In the genomic region with DNA sequence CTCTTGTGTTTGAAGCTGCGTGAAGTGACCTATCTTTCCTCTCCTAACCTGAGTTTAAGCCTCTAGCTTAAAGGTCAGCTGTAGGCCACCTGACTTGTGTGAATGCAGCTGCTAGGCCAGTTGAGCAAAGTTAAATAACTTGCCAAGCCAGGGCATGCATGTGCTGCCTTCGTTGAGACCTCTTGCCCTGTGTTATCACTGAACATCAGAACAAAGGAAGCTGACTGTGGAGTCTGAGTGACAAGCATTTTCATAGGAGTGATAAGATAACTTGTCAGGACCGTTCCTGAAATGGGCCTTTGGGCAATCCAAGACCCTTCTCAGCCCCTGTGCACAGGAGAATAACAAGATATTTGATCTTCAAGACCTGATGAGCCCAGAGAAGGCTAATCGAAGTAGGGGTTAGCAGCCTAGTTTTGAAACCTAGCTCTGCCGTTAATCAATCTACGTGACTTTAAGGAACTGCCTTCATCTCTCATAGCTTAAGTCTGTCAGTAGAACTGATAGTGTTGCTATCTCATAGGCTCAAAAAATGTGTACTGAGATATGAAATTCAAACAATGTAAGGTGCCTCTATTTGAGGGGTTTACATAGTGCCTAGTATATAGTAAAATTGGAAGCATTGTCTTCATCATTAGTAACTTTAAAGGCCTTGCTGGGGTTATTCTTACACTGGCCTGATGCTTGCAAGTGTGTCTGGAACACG, we compare ENCODE assay signal across 12 mouse cellular contexts.
DNase-seq lines count a peak whose midpoint lies in the region; ATAC-seq lines count a peak whose summit lies in the region.
"Had no signal": no experiment of that assay in that cellular context is flagged by ENCODE, and none has a peak within 500 bp of the region (broad histone marks: within the 10 kb centered on the region; RNA-seq: fewer than 3 reads in every experiment).

No protein-coding gene starts in this region.

- DNase-seq in heart, embryonic 10.5 days (ENCODE audit: low spot score), result no peak
- no peak for DNase-seq in heart, postnatal 4 days
- DNase-seq in limb, embryonic 10.5 days (ENCODE audit: low spot score), result no peak
- no peak for DNase-seq in right cerebral cortex, adult 18-20 months
- no peak for DNase-seq in testis, postnatal 14 days (ENCODE audit: low spot score)

- H3K27ac ChIP-seq in heart, embryonic 10.5 days, result peak overlapping the region; percentile 82
- H3K27ac ChIP-seq in limb, embryonic 12.5 days, result 0 out of 2 replicates have a peak overlapping the region, but pooled peaks have one; percentile 31
- no peak overlapping the region for H3K27ac ChIP-seq in limb, embryonic 10.5 days
- H3K27ac ChIP-seq: hindbrain, embryonic 13.5 days; layer of hippocampus, adult 2 months; midbrain, embryonic 12.5 days had no signal

- no peak overlapping the region for H3K4me3 ChIP-seq in heart, embryonic 10.5 days
- no peak overlapping the region for H3K4me3 ChIP-seq in limb, embryonic 12.5 days (replicated peaks)
- H3K4me3 ChIP-seq in limb, embryonic 10.5 days, result no peak overlapping the region
- H3K4me3 ChIP-seq: hindbrain, embryonic 13.5 days; layer of hippocampus, adult 2 months; midbrain, embryonic 12.5 days had no signal

- peaks cover 57% of the 10 kb centered on the region for H3K4me1 ChIP-seq in heart, embryonic 10.5 days
- H3K4me1 ChIP-seq in limb, embryonic 12.5 days (replicated peaks), result peaks cover 21% of the 10 kb centered on the region; the same call in 1 of the 2 replicates
- H3K4me1 ChIP-seq in limb, embryonic 10.5 days, result peaks cover 32% of the 10 kb centered on the region

- no peak overlapping the region for H3K9ac ChIP-seq in limb, embryonic 12.5 days (replicated peaks)
- H3K9ac ChIP-seq: hindbrain, embryonic 13.5 days; midbrain, embryonic 12.5 days had no signal

- WGBS in heart, embryonic 10.5 days, result 21% methylated on average over 7 of the region's 7 CpGs
- WGBS in limb, embryonic 12.5 days, result 59% methylated on average over 7 of the region's 7 CpGs
- WGBS in limb, embryonic 10.5 days, result 51% methylated on average over 7 of the region's 7 CpGs

- H3K36me3 ChIP-seq in heart, embryonic 10.5 days, result no peaks in the 10 kb centered on the region
- H3K36me3 ChIP-seq in limb, embryonic 12.5 days, result no peaks in the 10 kb centered on the region
- H3K36me3 ChIP-seq in limb, embryonic 10.5 days, result no peaks in the 10 kb centered on the region
- H3K36me3 ChIP-seq: hindbrain, embryonic 13.5 days; midbrain, embryonic 12.5 days had no signal

- ATAC-seq in limb, embryonic 12.5 days (ENCODE audit: insufficient number of reproducible peaks, insufficient read depth, low FRiP score, low TSS enrichment, low read depth), result no peak
- peak; percentile 16 for ATAC-seq in activated CD4-positive, CD25-positive, alpha-beta regulatory T cell, adult 4 months
- ATAC-seq in megakaryocyte progenitor cell, adult 5-6 weeks (replicated peaks; ENCODE audit: poor library complexity), result peak; percentile 58
- ATAC-seq: forebrain, embryonic 16.5 days had no signal

- H3K9me3 ChIP-seq in heart, embryonic 10.5 days, result no peaks in the 10 kb centered on the region
- H3K9me3 ChIP-seq in limb, embryonic 12.5 days, result no peaks in the 10 kb centered on the region
- H3K9me3 ChIP-seq in limb, embryonic 10.5 days (replicated peaks), result no peaks in the 10 kb centered on the region
- H3K9me3 ChIP-seq: hindbrain, embryonic 13.5 days; midbrain, embryonic 12.5 days had no signal

- no peak overlapping the region for H3K4me2 ChIP-seq in limb, embryonic 12.5 days
- H3K4me2 ChIP-seq: hindbrain, embryonic 13.5 days; midbrain, embryonic 12.5 days had no signal

- H3K27me3 ChIP-seq in heart, embryonic 10.5 days (ENCODE audit: insufficient read depth, poor library complexity, severe bottlenecking), result no peaks in the 10 kb centered on the region
- no peaks in the 10 kb centered on the region for H3K27me3 ChIP-seq in limb, embryonic 12.5 days
- no peaks in the 10 kb centered on the region for H3K27me3 ChIP-seq in limb, embryonic 10.5 days (ENCODE audit: low read depth, poor library complexity, severe bottlenecking)
- H3K27me3 ChIP-seq: hindbrain, embryonic 13.5 days; midbrain, embryonic 12.5 days had no signal
